Mouse (Mus musculus): Measurements from ENCODE around the gene Ces2h. TPM values are rescaled to one million over a fixed set of nuclear protein-coding genes. Genes with fewer than 3 reads are reported as not detected.
"Not testable (repeated sequence)": the region's sequence is repeated elsewhere in the genome, so short reads cannot be mapped to it uniquely, and the experiment has no call there.

Ces2h gene
- total RNA-seq (2021), result 0.15 and 2.7 TPM in 2 replicates
- long read RNA-seq, experiment 1, result 0 reads
- long read RNA-seq, experiment 2, partial matches to known transcripts, result 2 of 5 reads
- long read RNA-seq, experiment 2, other reads (novel, unspliced or antisense), result 0 of 5 reads

DNA sequence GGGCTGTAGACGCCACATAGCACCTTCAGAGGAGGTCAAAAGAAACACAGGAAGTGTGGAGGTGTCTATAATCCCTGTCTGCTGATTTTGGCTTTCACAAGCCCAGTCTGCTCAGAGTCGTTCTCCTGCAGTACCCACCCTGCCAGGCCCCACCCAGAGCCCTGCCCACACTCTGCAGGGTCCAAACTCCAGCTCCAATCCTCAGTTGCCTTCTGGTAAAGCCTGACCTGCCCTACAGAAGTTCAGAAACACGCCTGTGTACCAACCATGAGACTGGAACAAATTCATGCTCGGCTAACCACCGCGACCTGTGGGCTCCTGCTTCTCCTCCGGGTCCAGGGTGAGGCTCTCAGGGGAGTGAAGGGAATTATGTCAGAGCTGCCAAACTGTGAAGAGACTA, at the start of gene Ces2h:
Gene Ces2h (plus strand): TSS at position 268 of the 400 bp plus-strand sequence.
- no peak for DNase-seq

DNA sequence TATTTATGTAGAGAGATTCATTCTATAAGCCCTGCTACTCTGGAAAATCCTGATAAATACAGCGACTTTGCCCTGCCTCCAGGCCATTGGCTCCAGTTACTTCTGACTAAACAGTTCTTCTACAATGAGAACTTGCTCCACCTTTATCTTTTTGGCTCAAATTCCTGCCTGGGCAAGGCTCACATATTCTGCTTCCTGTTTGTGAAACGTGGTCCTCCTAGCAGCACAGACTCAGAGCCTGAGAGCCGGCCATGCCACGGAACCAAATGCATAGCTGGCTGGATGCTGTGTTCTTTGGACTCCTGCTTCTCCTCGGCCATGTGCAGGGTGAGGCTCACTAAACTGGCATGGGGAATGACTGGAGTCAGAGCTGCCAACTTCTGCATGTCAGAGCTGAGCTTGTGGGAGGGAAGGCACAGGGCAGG, 39.1 kb upstream of the Ces2h start, which contains the start of gene Ces2g:
Gene Ces2g (plus strand): TSS at position 182 of the 425 bp plus-strand sequence.
- peak; percentile 6 for DNase-seq

DNA sequence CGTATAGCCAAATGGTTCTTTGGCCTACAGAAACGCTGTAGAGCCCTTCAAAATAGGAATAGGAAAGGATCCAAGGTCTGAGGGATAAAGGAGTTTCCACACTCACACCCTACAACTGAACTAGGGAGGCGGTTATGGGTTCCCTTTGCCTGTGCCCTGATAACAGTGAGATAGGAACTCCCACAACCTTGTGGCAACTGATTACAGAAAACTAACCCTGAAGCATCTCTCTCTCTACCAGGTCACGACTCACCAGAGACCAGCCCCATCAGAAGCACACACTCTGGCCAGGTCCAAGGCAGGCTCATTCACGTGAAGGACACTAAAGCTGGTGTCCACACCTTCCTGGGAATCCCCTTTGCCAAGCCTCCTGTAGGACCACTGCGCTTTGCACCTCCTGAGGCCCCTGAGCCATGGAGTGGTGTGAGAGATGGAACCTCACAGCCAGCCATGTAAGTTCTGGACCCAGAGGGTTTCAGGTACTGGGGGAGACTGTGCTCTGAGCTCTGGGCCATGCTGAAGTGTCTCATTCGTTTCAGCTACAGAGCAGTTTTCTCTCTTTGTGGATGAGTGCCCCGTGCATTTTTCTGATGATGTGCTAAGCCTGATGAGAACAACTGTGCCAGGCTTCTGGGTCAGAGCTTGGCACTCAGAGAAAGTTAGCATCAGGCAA, 38.3 kb upstream of the Ces2h start:
- no peak for DNase-seq

DNA sequence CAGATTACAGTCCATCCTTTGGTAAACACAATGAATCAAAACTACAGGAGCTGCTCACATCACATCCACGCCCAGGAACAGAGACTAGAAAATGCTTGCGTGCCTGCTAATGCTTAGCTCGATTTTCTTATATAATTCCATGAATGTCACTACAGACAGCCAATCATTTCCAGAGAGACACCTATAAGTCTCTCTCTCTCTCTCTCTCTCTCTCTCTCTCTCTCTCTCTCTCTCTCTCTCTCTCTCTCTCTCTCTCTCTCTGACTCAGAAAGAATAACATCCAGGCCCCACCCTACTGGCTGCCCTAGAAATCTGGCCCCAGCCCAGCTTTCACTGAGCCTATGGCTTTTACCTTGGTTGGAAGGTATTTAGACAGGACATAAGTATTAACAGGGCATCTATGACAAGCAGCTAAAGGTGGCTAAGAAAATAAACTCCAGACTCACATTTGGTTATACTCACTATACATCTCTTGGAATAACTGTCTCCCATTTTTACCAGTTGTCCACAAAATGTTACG, 37.2 kb upstream of the Ces2h start:
- no peak for DNase-seq

DNA sequence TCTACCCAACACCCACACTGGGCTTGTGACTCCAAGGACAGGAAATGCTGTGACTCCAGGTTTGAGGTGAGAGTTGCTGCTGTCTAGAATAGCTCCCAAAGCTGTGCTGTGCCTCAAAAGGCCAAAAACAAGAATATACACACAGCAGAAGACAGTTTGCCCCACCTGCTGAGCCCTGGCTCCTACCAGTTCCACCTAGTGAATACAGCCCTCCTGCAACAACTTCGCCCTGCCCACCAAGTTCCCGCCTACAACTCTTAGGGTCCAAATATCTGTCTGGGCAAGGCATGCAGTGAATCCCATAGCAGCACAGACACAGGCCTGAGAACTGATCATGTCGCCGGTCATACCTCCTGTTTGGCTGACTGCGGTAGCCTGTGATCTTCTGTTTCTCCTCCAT, 16.5 kb upstream of the Ces2h start:
- DNase-seq, result no peak

DNA sequence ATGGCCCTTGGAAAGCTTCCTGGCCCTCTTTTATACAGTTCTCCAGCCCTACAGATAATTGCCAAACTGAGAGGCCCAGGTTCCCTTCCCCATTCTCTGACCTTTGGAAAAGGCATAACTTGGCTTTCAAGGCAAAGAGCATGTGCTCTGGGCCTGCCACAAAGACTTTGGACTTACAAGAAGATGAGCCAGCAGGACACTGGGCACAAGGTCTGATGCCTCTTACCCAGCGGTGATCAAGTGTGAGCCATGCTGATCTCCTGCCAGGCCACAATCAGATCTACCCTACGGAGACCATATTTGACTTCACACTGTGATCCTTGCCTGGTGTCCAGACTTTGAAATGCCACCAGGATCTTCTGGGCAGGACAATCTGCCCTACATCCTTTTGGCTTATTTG, 15.7 kb upstream of the Ces2h start:
- DNase-seq, result no peak

DNA sequence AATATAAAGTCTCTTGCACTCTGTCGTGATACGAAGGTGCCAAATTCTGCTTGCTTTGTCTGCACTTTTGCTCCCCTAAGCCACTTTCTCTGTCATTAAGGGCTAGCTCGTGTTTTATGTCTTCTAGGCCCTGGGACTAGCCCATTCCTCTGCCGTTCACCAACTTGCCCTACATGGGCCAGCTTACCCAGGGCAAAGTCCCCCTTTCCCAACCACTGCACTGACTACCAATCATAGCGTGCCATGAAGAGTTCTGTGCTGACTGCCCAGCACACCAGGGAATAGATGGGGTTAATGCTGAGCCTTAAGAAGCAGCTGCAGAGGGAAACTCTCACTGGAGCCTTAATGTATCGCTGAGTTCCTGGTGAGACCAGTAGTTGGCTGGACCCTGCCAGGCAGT, 2.5 kb upstream of the Ces2h start:
- no peak for DNase-seq

DNA sequence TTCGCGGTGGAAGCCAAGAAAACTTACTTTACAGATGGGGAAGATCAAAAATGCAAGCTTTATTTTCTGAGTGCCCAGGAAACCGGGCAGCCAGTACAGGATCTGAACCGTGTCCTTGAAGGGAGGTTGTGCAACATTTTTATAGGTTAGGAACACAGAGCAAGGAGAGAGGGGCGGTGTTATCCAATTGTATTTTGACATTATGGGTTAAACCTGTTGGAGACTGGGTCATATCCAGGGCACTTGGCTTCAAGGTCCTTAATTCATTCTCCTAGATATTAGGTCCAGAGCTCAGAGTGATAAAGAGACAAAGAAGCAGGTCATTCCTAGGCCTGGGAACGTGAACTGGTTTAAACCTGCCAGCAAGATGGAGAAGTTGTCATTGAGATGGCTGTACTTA, 1.5 kb upstream of the Ces2h start:
- no peak for DNase-seq

DNA sequence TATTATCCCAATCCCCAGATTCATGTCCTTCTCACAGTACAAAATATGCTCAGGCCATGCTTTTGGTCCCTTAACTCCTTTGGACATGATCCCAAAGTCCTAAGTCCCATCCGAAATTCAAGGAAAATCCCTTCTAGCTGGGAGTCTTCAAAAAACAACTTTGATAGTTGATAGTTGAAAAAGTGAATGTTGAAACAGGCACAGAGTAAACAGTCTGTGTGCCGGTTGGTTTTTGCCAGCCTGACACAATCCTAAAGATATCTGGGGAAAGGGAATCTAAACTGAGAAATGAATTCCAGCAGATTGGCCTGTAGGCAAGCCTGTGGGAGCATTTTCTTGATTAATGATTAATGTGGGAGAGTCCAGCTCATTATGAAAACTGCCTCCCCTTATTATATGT, 9.3 kb downstream of the Ces2h start:
- DNase-seq, result no peak

DNA sequence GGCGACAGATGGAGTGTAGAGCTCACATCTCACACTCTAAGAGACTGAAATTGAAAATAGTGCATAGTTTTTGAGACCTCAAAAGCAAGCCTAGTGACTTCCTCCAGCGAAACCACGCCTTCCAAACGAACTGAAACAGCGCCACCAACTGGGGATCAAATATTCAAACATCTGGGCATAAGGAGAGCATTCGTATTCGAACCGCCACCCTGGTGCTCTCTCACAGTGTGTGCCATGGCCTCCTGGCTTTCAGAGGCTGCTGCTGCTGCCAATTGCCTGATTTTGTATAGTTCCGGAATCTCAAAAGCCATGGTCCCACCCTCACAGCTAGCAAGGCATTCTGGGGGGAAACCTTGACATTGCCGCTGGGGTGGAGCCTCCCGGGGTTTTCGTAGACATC, 10.5 kb downstream of the Ces2h start:
- peak; percentile 6 for DNase-seq

DNA sequence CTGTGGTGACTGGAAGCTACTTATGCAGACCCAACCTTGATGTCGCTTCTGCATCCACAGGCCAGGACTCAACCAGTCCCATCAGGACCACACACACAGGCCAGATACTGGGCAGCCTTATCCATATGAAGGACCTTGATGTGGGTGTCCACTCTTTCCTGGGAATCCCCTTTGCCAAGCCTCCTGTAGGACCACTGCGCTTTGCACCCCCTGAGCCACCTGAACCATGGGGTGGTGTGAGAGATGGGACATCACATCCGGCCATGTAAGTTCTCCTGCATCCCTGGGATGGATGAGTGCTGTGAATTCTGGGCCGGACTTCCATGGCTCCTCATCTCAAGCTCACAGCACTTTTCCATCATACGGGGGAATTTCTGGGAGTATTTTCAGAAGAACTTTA, 13.7 kb downstream of the Ces2h start:
- no peak for DNase-seq

DNA sequence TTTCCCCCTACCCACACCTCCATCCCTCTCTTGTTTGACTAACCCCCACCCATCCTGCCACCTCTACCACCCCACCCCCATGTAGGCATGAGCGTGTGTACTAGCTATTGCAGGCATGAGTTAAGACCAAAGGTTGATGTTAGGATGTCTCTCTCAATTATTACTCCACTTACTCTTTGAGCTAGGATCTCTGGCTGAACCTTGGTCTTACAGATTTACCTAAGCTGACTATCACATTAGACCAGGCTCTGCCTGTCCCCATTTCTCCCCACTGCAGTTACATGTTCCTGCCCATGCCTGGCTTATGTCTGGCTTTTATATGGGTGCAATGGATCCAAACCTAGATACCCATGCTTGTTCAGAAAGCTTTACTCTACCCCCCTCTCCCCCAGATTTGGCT, 21.3 kb downstream of the Ces2h start:
- no peak for DNase-seq

DNA sequence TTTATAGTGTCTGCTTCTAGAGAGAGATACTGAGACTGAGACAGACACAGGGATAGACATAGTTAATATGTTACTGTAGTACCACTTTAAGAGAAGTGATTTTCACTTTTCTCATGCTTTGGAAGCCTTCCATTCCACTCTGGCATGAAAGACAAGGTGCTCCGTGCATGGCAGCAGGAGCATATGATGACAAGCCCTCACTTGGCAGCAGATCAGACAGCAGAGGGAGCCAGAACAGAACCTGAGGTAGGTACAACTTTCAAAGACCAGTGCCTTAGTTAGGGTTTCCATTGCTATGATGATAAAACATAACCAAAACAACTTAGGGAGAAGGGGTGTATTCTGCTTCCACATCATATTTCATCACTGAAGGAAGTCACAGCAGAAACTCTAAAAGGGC, 22.4 kb downstream of the Ces2h start:
- DNase-seq, result no peak

DNA sequence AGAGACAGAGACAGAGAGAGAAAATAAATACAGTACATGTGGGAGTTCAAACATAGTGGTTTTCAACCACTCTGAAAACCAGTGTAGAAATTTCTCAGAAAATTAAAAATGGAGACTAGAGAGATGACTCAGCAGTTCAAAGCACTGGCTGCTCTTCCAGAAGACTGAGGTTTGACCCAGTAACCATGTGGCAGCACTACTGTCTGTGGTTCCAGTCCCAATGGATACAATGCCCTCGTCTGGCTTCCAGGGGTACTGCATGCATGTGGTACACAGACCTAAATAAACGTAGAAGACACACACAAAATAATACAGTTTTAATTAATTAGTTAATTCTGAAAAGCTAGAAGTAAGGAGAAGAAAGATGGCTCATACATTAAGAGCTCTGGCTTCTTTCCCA, 24.4 kb downstream of the Ces2h start:
- no peak for DNase-seq

DNA sequence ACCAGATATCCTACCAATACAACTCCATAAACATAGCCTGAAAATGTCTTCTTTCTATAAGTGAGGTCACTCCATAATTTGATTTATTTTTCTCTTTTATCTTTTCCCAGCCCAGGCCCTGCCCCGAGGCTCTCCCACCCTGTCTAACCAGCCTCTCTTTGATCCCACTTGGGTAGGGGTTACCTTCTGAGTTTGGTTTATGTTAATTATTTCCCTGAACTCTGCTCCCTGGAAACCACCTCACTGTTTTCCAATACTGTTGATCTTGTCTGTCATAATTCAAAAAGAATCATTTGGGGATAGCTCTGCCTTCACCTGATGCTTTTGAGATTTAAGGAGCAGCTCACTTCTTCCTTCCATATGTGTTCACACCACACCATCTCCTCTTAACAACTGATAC, 42.9 kb downstream of the Ces2h start:
- DNase-seq, result no peak

DNA sequence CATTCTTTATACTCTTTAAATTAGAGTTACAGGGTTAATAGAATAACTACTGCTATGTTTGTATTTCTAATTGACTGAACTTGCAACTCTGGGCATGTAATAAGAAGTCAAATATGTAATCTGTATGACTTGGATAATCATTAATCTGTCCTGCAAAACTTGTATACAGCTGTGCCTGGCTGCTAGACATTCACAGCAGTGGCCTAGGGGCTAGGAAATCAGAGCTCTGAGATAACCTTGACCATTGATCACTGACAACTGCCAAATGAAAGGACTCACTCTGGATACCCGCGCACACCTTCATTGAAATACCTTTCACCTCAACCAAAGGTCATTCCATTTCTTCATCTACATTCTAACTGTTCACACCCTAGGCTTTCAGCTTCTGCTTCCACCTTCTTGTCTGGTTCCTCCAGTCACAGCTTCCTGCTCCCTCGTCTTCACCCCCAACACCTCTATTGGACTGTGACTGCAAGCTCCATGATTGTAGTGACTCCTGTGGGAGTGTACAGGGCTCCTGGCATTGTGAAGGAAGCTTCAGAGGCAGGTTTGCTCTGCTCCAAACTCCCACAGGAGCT, 45.3 kb downstream of the Ces2h start:
- DNase-seq, result no peak

DNA sequence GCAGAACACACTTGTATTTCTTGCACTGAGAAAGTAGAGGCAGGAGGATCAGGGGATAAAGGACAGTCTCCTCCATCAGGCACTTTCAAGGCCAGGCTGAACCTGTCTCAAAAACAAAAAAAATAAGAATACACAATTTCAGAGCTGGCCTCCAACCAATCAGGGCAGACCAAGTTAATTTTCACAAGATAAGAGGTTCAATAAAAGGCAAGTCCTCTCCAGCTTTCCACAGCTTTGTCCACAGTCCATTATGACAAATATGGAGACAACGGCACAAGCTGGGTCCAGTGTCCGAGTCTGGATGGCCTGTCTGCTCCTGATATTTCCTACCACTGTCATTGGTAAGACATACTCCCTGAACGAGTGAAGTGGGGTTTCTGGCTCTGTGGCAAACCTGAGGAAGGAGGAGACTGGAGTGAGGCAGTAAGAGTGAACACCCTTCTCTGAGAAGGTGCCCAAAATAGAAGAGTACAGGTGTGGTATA, 47.8 kb downstream of the Ces2h start, which contains the start of gene Ces3a:
Gene Ces3a (plus strand): TSS at position 231 of the 484 bp plus-strand sequence.
- DNase-seq, result no peak

DNA sequence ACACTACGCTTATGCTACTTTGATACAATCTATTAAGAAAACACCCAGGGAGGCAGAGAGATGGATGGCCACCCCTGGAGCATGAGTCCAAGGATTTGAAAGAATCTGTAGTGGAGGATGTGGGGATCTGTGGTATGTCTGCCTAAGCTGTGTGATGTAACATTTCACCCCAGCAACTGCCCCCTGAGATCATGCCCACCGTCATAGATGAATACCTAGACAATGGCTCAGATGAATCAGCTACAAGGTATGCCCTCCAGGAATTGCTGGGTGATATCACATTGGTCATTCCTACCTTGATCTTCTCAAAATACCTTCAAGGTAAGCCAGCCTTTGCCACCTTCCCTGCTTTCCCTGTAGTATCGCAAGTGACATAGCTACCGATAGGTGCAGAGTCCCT, 55.6 kb downstream of the Ces2h start:
- DNase-seq, result no peak

DNA sequence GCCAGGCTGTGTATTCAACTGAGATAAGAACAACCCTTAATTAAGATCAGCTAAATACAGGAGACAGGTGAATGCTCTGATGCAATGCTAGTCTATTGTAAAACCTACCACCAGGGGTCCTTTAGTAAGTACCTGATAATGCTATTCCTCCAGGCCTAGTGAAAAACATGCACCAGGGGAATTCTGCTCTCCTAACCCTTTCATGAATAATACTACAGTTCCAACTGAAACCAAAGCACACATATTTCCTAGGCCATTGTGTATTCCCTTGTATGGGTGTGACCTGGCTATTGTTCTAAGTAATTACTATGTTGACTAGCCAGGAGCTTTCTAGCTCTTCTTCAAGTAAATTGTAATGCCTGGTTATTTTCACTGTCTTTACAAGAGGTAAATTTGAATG, 59.4 kb downstream of the Ces2h start:
- DNase-seq, result no peak

DNA sequence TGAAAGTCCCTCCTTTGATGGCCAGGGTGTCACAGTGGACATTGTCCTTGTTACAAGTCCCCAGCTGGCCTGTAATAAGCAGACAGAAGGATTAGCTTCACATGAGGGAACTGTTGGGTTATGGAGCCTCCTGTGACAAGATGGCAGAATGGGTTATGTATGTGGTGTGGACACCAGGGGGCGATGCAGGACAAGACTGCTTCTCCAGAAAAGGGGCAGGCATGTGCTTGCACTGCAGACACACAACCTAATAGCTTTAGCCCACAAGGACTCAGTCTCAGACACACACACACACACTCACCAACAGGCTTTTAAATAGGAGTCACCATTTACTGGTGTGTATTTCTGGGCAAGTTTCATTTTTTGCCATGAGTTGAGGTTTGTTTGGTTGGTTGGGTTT, 66.1 kb downstream of the Ces2h start:
- DNase-seq, result peak; percentile 67

DNA sequence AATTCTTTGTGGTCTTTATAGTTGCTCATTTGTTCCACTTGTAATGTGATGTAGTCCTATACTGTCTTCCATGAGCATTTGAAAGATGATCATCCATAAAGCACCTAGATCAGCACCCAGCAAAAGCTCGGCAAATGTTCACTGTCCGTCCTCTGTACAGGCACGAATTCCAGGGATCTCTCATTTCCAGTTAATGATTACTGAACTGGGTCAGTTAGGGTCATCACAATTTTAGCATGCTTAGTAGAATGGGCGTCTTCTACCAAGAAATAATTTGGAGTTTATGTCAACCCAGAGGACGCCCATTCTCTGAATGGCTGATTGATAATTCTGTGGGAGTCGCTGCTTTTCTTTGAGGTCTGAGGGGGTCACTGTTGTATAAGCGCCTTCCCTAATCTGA, 67.3 kb downstream of the Ces2h start:
- not testable (repeated sequence) for DNase-seq

DNA sequence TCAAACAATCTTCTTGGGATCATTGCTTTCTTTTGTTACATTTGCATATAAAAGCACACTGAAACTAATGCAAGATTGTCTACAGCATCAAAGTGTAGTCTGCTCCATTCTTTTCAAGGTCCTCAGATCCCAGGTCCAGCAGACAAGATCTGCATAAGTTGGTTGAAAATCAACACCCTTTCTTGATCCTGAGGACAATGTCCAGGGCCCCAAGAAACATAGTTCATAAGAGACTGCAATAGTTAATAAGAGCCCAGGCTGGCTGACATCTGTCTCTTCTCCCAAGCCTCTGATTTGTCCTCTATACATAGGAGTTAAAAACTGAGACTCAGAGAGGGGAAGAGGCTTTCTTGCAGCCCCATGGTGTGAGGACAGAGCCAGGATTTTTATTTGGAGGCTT, 68.3 kb downstream of the Ces2h start:
- no peak for DNase-seq

Measured in adrenal gland, postnatal 14 days (tissue).